Mouse (Mus musculus) adrenal gland, postnatal 25 days (tissue): Measurements from ENCODE around the gene Cerk. TPM values are rescaled to one million over a fixed set of nuclear protein-coding genes. Genes with fewer than 3 reads are reported as not detected.
"Not testable (repeated sequence)": the region's sequence is repeated elsewhere in the genome, so short reads cannot be mapped to it uniquely, and the experiment has no call there.

Source experiments
- DNase-seq: peaks from one replicate; pipeline ENCODE4 v3.0.0; 2021; ENCODE audit warnings: mixed read lengths
- long read RNA-seq: library from polyadenylated mRNA; stranded (forward); transcript quantifications from one replicate; pipeline ENCODE4 v2.0.0, GENCODE M21; 2021
- total RNA-seq: library from RNA; stranded (reverse); gene quantifications from 2 replicates; pipeline ENCODE4 v1.2.3, GENCODE M21; 2021

Gene Cerk
- 26.4 and 29.6 TPM in 2 replicates for total RNA-seq
- long read RNA-seq, full-length matches to known transcripts, result 36 of 41 reads
- long read RNA-seq, partial matches to known transcripts, result 0 of 41 reads
- long read RNA-seq, other reads (novel, unspliced or antisense), result 5 of 41 reads

DNA sequence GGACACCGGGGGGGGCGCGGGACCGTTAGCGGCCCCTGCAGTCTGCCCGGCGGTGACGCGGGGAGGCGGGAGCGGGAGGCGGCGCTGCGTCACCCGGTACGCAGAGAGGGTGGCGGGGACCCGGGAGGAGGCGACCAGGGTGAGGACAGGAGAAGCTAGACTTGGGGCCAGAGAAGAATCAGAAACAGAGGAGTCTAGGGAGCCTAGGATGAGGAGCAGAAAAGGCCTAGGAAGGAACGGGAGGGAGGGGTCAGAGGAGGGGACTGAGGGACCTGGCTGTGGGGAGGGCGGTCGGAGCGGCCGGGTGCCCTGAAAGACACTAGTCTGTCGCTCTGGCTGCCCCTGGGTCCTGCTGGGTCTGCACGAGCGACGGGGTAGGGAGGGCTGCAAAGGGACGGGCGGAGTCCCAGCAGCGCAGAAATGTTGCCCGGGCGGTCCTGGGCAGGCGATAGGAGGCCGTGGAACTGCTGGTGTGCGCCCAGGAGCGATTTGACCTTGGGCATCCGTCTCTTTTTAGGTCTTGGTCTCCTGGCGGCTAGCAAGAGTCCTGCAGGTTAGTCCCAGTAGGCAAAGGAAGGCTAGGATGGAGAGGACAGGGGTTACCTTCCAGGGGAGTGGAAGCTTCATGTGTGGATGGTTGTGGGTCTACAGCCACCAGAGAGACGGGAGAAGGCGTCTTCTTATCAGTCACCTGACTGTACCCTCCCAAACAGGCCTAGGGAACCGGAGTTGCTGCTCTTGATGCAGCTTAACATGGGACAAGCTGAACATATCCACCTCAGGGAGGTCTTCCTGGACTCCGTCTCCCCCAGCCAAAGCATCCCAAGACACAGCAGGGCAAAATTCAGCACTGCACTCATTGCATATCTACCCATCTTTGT lies at the start of gene Cerk:
Cerk (minus strand) TSS at position 453 of the 881 bp plus-strand sequence.
- DNase-seq, result peak; percentile 87

DNA sequence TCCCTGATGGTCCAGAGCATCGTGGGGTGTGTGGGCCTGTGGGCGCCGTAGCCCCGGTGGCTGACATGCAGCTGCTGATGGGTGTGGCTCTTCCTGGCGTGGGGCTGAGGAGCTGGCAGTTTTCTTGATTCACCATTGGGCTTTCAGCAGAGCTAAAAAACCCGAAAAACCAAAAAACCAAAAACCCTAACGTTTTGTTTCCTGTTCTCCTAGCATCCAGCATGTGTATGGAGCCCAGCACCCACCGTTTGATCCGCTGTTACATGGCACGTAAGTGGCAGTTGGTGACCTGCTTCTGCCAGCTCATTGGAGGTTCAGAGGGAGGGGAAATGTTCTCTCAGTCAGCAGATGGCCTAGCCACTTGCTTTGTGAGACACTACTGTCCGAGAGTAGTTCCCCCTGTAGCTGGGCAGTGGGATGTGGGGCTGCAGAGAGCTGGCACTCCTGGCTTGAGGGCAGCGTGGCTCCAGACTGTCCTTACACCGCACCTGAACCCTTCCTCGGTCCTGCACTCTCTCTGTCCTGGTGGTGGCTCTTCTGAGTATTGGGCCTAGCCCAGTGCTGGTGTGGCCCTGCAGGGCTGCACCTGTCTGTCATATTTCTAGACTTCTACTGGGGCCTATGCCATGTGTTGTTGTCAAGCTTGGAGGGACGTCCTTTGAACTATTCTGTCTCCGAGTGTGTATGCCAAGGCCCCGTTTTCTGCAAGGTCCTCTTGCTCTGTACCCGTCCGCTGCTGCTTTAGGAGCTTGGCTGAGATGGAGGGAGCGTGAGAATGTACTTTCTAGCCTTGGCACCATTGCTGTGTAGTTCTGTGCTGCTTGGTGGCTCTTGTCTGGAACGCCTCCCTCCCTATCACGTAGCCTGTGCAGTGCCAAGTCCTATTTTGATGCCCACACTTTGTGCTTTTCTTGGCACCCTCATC lies 48.8 kb upstream of the Cerk start:
- DNase-seq, result no peak

DNA sequence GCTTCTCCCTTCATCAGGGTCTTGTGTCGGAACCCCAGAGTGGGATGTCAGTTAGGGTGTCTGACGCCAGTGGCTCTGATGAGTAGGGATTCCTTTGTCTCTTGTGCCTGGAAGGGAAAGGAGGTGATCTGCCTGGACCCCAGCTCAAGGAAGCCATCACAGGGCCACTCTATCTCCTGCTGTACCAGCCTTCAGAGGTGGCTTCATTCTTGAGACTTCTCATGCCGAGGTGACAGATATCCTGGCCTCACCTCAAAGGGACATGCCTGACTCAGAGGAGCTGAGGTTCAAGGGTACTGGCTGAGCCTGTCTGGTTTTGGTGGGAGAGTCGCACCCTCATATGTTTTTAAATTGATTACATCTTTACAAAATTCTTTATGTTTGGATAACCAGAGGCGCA lies 48.1 kb upstream of the Cerk start:
- no peak for DNase-seq

DNA sequence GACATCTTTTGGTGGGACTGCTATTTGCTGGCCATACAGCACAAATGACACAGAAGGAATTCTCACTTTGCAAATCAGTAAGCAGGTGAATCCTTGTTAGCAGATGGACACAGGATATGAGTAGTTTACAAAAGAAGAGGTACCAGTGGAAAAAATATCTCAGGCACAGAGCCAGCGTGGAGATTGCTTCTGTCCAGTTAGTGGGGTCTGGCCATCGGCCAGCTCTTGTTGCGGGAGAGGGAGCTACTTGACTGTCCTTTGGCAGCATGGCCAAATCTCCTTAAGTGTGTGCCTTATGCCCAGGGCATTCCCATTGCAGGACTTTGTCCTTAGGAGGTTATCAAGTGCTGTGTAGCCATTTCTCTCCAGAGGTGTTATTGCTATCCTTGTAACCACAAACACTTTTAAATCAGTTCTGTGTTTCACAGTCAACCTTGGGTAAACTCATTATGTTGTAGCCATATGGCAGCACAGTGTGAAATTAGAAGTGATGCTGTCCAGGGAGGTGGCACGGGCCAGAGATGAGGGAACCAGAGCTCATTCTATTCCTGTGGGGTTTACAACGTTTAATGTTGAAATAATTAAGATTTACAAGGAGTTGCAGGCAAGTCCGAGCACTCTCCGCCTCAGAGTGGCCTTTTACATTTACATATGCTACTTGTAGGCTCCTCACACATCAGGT lies 46.0 kb upstream of the Cerk start:
- peak; percentile 50 for DNase-seq

DNA sequence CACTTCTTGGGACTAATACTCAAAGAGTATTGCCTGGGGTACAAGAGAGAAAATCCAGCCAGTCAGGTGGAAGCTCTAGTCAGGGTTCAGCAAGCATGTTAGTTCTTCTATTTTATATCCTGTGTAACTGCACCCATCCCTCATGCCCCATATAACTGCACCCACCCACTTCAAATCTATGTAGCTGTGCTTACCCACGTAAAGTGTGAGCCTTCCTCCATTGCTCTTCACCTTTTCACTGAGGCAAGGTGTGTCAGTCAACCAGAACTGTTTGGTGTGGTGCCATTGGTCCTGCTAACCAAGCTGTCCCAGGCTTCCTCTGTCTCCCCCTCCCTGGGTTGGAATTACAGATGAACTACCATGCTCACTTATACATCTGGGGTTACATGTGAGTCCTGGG lies 45.2 kb upstream of the Cerk start:
- no peak for DNase-seq

DNA sequence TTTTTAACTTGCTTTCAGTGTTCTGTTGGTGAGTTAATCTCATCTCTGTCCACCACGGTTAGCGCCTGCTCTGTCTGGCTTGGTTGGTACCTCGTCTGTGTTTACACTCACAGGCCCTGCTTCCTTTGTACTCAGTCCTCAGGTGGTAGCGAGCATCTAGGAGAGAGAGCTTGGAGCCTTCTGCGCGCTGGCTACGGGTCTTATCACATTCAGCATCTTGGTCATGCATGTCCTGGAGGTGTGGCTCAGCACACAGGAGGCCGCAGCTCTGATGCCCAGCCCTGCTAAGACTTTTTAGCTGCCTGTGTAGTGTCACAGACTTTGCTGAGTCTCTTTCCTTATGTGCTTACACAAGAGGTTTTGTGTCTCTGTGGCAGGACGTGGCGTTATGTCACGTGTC lies 43.7 kb upstream of the Cerk start:
- no peak for DNase-seq

DNA sequence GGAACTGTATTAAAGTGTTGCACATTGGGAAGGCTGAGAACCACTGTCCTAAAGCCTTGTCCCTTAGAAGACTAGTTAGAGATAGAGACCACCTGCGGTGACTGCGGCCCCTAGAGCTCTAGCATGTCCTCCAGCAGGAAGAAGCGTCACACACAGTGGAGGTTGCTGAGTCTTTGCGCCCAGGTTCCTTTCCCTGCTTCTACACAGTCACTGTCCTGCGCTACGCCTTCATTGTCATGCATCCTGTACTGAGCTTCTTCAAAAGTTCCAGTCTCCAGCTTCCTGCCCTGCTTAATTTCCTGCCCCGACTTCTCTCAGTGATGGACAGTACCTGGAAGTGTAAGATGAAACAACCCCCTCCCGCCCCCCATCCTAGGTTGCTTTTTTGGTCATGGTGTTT lies 43.1 kb upstream of the Cerk start:
- no peak for DNase-seq

DNA sequence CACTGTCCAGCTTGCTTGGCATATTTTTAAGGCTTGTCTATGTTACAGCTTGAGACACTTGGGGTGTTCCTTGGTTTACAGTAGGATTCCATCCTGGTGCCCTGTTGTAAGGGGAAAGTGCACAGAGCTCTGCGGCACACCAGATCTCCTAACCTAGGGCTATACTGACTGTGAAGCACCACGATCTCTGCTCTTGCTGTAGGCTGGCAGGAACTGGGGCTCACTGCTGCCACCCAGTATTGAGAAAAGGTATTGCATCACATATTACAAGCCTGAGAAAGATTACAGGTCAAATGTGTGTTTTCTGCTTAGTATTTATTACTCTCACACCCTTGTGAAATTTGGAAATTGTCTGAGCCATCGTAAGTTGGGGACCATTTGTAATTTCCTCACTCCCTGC lies 42.2 kb upstream of the Cerk start:
- peak; percentile 30 for DNase-seq

DNA sequence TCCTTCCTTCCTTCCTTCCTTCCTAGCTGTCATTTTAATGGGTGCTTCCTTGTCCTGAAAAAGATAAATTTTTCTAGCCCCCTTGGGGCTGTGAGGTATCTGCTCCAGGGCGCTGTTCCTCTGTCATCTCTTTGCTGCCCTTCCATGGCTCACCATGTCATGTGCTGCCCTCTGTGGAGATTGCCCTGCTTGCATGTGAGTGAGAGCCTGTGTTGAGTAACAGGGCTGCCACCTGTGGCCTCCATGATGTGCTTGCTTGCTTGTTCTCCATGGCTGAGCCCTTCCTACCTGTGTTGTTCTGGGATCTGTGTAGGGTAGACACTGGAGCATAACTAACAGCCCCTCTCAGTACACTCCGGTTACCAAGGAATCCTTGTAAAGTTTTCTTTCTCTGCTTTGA lies 41.0 kb upstream of the Cerk start:
- DNase-seq, result no peak

DNA sequence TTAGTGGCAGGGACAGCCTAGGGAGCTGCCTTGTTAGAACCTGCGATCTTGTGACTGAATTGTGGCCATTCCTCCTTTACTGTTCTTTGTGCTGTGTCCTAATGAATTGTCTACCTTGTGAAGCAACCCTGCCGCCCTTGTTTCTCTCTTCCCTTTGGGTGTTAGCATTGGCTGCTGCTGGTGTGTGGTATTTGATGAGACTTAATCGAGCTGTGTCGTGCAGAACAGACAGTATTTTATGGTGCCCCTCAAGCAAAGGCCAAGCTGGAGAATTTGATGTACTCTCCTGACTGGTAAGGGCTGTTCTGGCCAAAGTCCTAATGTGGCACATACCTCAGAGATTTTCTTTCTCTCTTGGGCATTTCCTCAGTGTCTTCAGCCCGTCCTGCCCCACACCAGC lies 40.3 kb upstream of the Cerk start:
- no peak for DNase-seq

DNA sequence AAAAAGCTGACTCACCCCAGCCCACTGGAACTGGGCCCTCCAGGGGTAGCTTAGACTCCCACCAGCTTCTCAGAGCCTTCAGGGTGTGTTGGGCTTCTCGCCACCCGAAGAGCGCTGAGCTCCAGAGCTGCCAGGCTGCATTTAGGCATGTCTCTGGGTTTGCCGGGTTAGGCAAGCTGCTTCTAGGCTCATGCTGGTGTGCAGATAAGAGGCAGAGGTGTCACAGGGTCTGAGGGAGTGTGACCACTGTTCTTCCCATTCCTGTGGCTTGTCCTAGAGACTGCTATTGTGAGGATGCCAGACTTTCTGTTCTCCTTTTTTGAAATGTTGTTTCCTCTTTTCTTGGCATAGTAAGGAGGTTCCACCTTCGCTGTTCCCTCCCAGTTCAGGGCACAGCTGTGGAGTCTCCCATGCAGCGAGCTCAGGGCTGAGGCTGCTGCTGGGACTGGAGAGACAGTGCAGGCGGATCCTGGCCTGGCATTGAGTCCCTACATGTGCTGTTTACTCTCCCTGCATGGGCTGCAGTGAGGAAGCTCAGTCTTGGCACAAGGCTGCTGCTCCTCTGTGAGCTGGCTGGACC lies 39.1 kb upstream of the Cerk start:
- no peak for DNase-seq

DNA sequence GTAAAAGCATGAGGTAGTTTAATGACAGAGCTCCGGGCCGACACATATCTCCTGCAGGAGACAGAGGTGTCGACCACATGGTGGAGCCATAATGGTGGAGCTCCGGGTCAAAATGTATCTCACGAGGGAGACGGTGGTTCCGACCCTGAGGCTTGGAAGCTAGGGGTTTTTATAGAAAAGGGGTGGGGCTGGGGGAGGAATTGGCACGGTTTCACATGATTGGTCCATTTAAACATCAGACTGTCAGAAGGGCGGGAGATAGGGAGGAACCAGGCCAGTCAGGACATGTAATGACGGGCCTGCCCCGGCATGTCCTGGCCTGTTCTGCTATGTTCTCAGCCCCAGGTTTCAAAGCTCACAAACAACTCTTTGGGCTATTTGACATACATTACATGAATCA lies 36.0 kb upstream of the Cerk start:
- not testable (repeated sequence) for DNase-seq

DNA sequence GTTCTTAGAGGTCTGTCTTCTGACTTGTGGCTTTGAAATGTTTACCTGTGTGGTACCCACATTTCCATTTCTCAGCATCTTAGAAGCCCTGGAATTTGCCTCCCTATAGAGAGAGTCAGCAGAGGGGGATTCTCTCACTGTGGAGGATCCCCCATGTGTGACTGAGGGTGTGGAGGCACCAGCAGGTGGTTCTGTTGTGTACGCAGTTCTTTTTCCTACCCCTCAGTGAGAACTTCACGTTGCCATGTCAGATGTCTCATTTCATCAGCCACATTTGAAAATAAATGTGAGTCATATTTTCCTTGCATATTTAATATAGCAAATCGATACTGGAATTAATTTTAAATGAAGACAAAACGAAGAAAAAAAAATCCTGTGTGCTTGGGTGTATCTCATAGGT lies 35.4 kb upstream of the Cerk start:
- DNase-seq, result no peak

DNA sequence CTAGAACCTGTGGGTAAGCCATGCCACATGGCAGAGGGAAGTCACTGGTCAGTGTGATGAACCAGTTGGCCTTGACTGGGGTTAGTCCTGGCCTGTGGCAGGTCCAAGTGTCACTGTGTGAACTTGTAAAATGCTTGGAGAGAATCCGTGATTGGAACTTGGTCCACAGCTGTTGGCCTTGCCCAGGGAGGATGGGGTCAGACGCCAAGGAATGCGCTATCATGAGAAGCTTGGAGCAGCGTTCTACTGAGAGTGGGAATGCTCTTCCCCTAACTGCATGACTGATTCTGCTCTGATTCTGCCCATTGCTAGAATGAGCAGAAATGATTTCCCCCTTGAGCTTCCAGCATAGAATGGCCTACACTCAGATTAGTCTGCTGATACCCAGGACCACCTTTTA lies 34.8 kb upstream of the Cerk start:
- no peak for DNase-seq

DNA sequence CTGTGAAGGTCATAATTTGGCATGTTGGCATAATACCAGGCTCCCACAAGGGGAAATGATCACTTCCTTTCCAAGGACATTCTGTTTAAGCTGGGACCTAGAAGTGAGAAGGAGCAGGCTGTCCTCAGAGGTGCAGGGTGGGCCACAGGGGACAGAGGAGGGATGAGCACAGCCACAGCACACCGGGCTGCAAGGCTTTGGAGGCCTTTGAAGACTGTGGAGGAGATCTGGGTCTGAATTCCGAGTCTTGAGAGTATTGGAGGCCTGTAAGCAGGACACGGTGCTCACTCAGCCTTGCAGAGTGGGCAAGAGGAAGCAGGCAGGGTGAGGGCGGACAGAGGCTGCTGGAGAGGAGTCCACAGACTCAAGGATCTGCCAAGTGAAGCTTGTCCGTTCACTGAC lies 34.3 kb upstream of the Cerk start:
- DNase-seq, result no peak

DNA sequence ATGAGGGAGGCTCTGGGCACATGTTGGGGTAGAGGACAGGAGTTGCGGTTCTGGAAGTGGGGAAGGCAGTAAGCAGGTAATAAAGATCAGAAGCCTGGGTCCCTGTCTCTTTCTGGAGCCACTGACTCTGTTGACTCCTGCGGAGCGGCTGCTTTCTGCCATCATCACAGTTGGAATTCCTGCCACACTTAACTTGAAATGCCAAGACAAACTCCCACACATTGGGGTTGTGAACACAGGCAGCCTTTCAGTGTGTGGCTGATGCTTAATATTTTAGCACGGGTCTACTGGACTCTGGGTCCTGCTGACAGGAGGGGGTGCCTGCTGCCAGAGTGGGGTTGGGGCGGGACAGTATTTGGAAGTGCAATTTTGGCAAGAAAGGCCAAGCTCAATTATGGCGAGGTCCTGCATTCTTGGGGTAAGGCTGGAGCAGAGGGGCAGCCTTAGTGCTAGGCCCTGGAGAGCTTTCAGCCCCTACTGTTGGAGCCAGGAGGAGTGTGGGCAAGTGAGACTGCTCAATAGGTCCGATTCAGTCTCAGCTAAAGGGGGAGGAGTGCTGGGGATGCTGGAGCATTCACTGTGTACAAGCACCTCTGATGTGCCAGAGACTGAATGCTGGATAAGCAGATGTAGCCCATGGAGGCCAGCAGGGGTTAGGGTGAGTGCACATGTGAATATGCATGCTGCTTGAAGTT lies 33.7 kb upstream of the Cerk start:
- no peak for DNase-seq

DNA sequence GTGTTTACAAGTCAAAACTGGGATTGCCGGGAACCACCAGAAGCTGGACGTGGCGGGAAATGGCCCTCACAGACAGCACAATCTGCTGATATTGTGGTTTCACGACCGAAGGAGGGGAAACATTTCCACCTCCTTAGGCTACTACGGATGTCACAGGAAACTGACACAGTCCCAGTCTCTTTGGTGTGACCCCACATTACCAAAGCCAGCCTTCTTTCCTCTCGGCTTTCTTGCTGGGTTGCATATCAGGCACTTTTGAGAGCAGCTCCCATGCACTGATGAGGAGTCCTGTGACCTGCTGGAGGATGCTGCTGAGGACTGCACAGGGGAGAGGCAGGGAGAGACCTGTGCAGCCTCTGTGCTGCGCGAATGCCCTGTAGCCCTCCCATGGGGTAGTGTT lies 30.7 kb upstream of the Cerk start:
- DNase-seq, result not testable (repeated sequence)

DNA sequence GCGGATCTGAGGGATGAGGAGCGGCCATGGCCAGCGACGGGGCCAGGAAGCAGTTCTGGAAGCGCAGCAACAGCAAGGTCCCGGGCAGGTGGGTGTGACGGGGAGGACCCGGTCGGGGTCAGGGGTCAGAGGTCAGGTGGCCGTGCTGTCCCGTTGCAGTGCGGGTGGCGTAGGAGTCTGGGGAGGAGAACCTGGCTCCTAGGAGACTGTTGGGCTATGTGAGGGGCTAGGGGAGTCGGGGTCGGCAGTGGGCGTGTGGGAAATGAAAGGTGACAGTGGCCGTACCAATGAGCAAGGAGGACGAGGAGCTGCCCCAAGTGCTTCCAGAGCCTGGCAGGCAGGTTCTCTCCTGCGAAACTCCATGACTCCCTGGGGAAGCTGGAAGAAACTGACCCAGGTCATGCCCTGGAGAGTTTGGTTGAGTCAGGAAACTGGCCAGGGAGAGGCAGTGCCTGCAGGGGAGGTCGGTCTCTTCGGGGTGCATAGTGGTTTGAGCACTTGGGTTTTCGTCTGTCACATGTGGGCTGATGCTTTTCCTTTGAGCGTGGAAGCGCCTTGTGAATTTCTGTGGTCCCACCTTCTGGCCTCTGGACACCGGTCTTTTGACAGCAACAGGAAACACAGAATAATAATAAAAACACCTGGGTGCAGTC lies 28.7 kb upstream of the Cerk start:
- DNase-seq, result no peak

DNA sequence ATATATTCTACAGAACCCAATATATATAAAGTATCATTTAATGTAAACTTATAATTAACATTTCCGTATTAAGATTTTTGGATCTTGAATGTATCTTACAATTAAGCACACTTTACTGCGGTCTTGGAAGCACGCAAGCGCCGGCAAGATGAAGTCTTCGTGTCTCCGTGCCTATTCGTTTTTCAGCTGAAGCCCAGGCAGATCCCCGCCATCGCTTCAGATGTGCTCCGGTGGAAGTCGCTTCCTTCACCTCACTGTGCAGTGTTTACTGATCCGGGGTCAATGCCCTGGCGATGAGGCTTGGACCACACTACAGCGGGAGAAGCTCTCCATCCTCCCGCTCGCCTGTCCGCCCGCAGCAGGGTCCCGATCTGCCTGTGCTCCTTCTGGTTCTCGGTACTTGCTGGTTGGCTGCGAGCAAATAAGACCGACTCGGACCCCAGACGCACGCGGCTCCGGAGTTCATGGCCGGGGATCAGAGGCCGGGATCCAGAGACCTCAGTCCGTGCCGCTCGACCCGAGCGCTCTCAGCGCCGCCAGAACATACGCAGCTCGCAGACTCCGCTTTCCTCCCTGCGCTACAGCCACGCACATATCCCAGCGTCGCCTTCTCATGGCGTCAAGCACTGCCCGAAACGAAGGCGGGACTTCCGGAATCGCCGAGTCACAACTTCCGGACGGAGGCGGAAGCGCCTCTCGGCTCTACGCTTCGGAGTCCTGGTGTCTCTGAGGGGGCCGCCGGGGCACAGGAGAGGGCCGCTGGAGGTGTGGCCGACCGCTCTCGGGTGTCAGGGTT lies 28.0 kb upstream of the Cerk start, which contains the start of gene Tbc1d22a:
Tbc1d22a (plus strand) TSS at position 707 of the 796 bp plus-strand sequence.
- peak; percentile 92 for DNase-seq

DNA sequence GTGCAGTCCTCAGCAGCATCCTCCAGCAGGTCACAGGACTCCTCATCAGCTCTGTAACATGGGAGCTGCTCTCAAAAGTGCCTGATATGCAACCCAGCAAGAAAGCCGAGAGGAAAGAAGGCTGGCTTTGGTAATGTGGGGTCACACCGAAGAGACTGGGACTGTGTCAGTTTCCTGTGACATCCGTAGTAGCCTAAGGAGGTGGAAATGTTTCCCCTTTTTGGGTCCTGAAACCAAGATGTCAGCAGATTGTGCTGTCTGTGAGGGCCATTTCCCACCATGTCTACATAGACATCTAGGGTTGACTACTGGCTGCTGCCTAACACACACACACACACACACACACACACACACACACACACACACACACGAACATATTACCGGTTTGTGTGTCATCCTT lies 26.3 kb upstream of the Cerk start:
- DNase-seq, result not testable (repeated sequence)
